Mouse (Mus musculus) heart, postnatal 10 days (tissue): ENCODE measurements around the gene Kctd11. TPM values are rescaled to one million over a fixed set of nuclear protein-coding genes. Genes with fewer than 3 reads are reported as not detected.

Experiments
- DNase-seq, 2 experiments: peaks; one replicate each; pipeline ENCODE4 v3.0.0; 2021
- intact Hi-C: fragments of 180-260 bp; cut with DNase I; formaldehyde crosslinking; loops from one replicate; pipeline ENCODE4 v1.15.1; 2025
- total RNA-seq, 2 experiments: library from RNA; stranded (reverse); gene quantifications; 2 replicates each; pipeline ENCODE4 v1.2.3; 2021

The Kctd11 gene
- total RNA-seq, 2 experiments from 2014 or later, result 3.0 to 3.5 TPM

DNA sequence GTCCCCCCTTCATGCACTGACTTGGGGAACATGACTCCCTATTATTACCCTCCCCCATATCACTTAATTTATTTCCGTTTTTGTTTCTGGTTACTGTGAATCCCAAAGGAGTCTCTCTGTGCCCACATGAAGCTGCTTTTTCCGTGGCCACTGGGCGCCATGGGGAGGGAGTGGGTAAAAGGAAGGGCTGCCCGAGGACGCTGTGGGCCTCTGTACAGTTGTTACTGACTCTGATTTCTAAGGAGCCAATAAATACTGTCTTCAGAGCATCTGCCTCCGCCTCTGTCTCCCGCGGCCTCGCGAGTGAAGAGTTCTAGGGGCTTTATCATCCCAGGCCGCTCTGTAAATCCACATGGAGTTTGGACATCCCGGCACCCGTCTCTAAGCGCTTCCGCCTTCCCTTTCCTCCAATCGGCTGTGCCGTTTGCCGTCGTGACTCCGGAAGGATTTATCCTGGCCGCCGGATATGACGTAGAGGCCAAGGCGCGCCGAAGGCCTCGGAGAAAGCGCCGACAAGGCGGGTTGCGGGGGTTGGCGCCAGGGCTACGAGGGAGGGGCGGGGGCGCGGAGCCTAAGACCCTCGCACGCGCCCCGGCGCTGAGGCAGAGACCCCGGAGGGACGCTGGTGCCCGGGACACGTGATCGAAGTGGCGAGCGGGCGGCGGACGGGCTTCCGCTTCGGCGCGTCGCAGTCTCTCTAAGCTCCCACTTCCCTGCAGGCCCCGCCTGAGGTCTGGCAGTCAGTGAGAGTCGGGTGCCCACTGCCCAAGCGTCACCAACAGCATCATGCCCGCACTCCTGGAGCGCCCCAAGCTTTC lies 32.6 kb upstream of the Kctd11 start, which contains the start of gene Gps2:
Gps2 (plus strand) TSS at position 335 of the 818 bp plus-strand sequence.
- intact Hi-C loops, result no loop called here

DNA sequence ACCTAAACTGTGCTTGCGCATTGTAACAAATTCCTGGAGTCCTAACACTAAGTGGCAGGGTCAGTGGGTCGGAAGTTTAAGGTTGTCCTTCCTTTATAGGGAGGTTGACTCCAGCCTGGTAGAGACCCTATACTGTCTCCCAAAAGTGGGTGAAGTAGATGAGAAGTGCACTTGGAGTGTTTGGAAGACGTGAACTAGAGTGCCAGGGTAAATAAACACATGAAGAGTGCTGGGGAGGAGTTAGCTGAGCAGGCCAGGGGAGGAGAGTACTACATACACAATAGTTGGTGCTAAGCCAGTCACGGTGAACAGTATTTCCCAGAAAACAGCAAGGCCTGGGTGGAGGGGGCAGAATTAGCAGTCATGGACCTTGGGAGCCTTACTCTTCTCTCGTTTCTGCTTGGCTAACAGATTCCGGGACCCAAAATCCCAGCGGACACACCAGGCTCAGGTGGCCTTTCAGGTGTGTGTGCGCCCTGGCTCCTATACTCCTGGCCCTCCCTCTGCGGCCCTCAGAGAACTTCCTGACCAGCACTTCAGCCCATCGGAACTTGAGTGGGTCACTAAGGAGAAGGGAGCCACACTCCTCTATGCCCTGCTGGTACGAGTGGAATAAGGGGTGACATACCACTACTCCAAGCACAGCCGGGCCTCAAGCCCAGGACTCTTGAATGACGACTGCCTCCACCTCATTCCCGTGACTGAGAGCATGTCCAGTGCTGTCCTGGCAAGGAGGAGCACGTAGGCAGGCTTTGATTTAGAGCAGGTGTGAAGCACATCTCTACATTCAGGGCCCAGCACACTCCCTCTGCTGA lies 31.7 kb upstream of the Kctd11 start:
- DNase-seq, result no peak
- intact Hi-C loops, result no loop called here

More for the DNA sequence above, 32.6 kb upstream of the Kctd11 start, which contains the start of gene Gps2:
- DNase-seq, result peak; percentile 95 to 96

DNA sequence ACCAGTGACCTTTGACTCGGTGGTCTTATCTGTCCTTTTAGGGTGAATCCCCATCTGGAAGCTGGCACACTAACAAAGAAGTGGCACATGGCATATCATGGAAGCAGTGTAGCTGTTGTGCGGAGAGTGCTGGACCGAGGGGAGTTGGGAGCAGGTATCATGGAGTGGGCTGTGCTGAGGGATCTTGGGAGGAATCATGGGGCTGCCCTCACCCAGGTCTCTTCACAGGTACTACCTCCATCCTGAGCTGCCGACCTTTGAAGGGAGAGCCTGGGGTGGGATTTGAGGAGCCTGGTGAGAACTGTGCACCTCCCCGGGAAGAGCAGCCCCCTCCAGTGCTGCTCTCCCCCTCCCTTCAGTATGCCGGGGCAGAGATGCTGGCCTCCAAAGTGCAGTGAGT lies 30.5 kb upstream of the Kctd11 start:
- intact Hi-C loops, result no loop called here
- DNase-seq, result no peak

DNA sequence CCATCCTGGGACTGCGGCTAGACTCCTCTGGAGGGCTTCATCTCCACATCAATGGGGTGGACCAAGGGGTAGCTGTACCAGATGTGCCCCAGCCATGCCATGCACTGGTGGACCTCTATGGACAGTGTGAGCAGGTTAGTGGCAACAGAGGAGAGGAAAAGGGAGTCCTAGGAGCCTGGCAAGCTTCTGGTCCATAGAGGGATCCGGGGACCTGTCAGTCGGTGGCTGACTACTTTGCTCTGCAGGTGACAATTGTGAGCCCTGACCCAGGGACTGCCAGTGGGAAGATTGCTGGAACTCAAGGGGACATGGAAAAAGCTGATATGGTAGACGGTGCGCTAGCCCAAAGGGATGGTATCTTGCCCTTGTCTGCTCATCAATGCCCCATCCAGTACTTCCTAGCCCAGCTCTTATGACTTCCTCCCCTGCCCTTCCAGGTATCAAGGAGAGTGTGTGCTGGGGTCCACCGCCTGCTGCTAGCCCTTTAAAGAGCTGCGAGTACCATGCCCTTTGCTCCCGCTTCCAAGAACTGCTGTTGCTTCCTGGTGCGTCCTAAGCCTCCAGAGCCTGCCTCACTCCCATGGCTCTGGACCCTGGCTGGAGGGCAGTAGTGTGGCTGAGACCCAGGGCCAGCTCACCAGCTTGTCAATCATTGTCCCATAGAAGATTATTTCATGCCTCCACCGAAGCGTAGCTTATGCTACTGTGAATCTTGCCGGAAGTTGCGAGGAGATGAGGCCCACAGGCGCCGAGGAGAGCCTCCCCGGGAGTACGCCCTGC lies 29.8 kb upstream of the Kctd11 start:
- DNase-seq, result no peak

DNA sequence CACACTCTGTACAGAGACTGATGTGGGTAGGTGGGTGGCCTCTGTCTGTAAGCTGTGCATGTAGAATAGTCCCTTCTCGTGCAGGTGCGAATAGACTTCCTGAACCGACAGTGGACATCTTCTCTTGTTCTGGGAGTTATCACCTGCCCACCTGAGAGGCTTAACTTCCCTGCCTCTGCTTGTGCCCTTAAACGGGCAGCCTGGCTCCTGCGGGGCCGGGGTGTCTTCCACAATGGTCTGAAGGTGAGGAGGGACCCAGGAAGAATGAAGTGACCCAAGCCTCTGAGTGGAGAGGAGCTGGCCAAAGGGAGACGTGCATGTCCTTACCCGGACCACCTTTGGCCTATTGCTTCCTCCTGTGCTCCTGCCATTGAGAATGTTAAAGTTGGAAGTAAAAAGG lies 29.0 kb upstream of the Kctd11 start:
- intact Hi-C loops, result no loop called here
- no peak for DNase-seq

More for the DNA sequence above, 29.8 kb upstream of the Kctd11 start:
- intact Hi-C loops, result no loop called here

DNA sequence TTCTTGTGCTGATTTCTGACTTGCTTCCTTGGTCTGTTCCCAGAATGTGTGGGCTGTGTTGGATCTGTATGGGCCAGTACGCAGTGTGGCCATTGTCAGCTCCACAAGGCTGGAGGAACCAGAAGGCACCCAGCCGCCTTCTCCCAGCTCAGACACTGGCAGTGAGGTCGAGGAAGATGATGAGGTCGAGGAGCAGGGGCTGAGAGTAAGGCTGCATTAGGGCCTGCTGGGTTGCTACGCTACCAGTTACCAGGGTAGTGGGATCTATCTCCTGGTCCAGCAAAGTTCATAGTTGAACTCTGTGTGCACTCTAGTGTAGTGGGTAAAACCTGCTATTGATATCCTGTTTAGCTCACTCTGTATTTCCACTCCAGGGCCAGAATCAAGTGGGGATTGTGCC lies 28.0 kb upstream of the Kctd11 start:
- DNase-seq, result no peak
- intact Hi-C loops, result no loop called here

DNA sequence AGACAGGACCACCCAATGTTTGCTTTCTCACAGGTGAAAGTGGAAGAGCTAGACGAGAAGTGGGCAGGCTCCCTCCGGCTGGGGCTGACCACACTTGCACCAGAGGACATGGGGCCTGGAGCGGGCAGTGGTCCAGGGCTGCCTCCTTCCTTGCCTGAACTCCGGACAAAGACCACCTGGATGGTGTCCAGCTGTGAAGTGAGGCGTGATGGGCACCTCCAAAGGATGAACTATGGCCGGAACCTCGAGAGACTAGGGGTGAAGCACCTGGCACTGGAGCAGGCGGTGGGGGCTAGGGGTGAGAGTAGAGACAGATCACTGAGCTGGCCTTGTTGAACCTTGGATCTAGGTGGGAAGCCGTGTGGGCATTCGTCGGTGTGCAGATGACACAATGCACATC lies 27.4 kb upstream of the Kctd11 start:
- DNase-seq, result no peak
- intact Hi-C loops, result no loop called here

DNA sequence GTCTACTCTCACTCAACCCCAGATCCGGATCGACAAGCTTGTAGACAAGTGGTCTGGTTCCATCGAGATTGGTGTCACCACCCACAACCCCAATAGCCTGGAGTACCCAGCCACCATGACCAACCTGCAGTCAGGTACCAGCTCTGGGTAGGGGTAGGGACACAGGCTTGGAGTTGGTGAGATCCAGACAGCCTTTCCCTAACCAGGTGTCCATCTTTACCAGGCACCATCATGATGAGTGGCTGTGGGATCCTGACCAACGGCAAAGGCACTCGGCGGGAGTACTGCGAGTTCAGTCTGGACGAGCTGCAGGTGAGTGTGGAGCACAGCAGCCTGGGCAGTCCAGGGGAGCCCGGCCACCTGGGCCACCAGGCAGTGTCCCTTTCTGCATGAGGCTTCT lies 23.1 kb upstream of the Kctd11 start:
- intact Hi-C loops, result no loop called here

DNA sequence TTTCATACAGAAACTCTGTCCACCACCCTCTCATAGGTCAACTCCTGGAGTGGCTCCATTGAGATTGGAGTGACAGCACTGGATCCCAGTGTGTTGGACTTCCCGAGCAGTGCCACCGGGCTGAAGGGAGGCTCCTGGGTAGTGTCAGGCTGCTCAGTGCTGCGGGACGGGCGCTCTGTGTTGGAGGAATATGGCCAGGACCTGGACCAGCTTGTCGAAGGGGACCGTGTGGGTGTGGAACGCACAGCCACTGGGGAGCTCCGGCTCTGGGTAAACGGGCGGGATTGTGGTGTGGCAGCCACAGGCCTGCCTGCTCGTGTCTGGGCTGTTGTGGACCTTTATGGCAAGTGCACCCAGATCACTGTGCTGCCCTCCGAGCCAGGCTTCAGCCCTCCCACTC lies 21.8 kb upstream of the Kctd11 start:
- intact Hi-C loops, result loop anchor here (2.0 kb wide), 1 partner anchor 14 kb away; no protein-coding TSS in a partner anchor
- no peak for DNase-seq

More for the DNA sequence above, 23.1 kb upstream of the Kctd11 start:
- DNase-seq, result no peak

DNA sequence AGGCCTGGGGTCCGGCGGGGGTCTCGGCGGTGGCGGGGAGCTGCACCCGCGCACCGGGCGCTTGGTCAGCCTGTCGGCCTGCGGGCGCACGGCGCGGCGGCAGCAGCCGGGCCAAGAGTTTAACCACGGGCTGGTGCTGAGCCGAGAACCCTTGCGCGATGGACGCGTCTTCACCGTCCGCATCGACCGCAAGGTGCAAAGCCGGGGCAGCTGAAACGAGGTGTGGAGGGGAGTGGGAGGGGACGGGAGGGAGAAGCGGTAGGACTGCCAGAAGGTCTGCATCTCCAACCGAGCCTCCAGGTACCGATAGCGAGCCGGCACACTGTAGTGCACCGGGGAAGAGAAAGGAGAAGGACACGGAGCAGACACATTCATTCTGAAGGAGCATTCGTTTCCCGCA lies 20.8 kb upstream of the Kctd11 start:
- intact Hi-C loops, result loop anchor here (2.0 kb wide), 2 partner anchors 15 to 17 kb away; no protein-coding TSS in a partner anchor
- peak in 1 of 2 experiments; percentile 40 for DNase-seq

DNA sequence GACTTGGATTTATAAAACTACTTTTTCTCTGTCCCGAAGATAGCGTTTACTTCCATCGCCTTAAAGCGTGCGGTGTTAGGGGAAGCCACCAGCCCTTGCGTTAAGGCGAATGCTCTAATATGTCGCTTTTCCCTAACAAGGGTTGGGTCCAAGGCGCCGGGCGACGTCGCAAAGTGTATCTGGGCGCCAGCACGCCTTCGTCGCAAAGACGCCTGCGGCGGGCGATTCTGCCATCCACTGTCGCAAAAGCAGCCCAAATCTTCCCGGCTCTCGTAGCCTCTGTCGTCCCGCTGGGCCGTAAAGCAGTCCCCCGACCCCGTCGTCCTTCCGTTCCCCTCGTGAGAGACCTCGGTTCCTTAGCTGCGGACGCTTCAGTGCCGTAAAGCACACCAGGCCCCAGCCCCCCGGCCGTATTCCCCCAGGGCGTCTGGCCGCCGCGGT lies 20.2 kb upstream of the Kctd11 start:
- DNase-seq, result peak; percentile 96 to 97
- intact Hi-C loops, result loop anchor here (2.0 kb wide), 1 partner anchor 17 kb away; no protein-coding TSS in a partner anchor

DNA sequence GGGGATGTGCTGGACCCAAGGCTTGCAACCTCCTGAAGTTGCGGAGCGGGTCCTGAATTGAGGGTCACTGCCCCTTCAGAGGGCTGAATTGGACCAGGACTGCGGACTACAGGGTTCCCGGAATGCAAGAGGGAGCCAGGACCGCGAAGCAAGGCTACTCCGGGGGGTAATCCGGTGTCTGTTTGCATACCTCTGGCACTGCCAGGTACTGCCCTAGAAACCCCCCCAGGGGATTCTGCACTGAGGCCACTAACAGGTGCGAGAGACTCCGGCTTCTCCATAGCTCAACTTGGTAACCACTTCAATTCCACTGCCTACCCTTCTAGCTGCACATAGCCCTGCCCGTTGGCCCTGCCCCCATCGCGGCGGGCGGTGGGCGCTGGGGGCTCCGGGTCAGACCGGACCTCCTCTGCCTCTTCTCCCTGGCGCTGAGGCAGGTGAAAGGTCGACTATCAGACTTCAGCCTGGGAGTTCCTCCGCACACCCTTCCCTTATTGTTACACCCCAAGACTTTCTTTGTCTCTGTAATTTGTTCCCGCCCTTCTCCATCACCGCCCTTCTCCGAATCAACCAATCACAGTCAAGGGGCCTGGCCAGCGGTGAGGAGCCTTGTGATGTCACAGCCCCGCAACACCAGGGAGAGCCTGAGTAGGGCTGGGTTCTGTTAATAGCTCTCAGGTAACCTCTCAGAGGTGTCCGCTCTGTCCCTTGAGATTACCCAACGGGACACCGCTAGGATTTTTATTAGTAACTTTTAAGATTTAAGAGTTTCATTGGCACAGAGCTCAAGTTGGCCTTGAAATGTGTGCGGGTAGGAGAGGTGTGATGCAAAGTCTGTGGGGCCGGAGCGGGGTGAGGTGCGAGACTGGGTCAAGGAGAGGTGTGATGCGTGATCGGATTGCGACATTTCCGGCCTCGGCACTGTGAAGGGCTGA lies 19.5 kb upstream of the Kctd11 start, which contains the start of the genes 2810408A11Rik and Neurl4:
2810408A11Rik (minus strand) TSS at position 517 of the 935 bp plus-strand sequence.
Neurl4 (plus strand) TSS at position 602 of the 935 bp plus-strand sequence.
- intact Hi-C loops, result loop anchor here (2.0 kb wide), 1 partner anchor 16 kb away; no protein-coding TSS in a partner anchor
- peak; percentile 93 to 95 for DNase-seq

DNA sequence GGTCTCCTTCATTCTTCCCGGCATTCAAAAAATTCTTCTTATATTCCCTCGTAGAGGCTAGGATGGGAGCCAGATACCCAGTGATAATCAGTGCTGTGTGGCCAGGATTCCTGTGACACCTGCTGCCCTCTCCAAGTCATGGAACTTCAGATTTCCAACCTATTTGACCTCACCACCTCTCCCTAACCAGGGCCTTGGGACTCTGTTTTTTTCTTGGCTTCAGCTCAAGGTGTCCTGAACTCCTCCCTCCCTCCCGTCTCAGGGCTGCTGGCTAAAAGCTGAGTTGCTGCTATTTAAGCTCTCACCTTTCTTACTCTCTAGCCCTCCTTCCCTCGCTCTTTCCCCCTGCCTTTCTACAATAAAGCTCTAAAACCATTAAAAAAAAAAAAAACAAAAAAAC lies 18.7 kb upstream of the Kctd11 start:
- intact Hi-C loops, result loop anchor here (2.0 kb wide), 1 partner anchor 15 kb away; no protein-coding TSS in a partner anchor
- no peak for DNase-seq

DNA sequence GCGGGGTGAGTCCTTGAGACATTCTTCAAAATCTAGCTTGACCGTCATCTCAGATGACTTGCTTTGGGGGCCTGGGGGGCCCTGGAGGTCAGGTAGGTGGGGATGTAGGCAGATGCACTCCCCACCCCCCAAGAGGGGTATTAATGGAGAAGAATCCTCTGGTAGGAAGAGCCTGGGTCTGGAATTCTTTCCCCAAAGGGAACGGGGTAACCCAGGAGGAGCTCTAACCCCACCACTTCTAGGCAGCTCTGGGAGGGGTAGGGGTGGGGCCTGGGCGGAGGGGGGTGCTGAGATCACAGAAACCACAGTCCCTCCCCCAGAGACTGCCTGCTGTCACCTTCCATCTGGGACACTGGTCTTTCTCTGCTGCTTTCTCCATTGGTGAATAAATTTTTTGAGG lies 14.1 kb upstream of the Kctd11 start, which contains the start of gene Acap1:
Acap1 (minus strand) TSS at position 249 of the 400 bp plus-strand sequence.
- no peak for DNase-seq
- intact Hi-C loops, result no loop called here

DNA sequence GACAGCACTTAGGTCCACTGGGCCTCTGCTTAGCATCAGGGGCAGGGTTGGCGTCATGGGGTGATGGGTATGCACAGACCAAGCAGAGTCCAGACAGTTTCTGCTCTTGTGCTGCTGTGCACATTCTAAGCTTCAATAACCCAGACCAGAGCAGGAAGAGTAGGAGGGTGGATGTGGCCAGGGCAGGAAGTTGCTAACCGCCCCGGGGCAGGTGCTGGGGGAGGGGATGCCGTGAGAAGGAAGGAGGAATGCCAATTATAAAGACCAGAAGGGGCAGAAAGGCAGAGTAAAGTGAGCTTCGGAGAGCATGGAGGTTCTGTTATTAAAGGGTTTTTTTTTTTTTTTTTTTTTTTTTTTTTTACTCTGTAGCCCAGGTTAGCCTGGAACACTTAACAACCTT lies 13.5 kb upstream of the Kctd11 start:
- intact Hi-C loops, result no loop called here

DNA sequence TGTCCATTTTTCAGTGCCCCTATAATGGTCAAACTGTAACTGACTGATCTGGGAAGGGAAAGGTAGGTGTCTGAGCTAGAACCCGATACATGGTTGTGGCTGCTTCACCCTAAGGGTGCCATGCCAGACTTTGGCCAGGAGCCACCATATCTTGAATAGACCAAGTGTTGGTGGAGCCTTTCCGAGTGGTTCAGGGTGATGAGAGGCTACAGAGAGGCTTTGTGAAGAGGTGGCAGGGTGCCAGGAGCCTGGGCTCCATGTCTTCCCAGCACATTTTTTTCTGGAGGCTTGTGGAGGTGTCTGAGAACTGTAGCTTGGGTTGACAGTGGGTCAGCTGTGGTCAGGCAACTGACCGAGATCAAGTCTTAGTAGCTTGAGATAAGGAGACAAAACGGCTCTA lies 10.3 kb upstream of the Kctd11 start:
- peak in 1 of 2 experiments; percentile 54 for DNase-seq
- intact Hi-C loops, result no loop called here

More for the DNA sequence above, 13.5 kb upstream of the Kctd11 start:
- DNase-seq, result no peak

DNA sequence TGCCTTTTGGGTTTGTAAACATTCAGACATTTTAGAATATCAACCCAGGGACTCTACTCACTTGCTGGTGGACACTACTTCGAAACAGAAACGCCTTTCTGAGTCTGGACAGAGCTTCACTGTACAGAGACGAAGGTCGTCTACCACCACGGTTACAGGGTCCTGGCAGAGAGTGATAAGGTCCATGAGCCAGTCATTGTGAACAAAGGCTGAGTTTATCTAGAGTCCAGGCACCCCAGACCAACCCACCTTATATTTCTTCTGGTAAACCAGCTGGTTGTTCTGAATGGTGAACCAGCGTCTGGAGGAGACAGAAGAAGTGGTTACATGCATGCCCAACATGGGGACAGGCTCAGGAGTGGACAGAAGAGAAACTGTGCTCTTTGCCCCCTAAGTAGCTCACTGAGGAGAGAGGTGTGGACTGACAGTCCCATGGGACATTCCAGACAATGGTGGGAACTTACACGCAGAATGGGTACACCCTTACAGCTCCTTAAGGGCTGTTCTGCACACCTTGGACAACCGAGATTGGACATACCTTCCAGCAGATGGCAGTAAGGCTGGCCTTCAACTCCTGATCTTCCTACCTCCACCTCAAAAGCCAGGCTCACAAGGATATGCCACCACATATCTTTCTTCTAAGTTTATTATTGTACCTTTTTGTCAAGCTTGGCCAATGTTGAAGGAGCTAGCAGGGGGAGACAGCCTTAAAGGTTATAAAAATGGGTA lies 5.9 kb upstream of the Kctd11 start:
- DNase-seq, result no peak
- intact Hi-C loops, result no loop called here

DNA sequence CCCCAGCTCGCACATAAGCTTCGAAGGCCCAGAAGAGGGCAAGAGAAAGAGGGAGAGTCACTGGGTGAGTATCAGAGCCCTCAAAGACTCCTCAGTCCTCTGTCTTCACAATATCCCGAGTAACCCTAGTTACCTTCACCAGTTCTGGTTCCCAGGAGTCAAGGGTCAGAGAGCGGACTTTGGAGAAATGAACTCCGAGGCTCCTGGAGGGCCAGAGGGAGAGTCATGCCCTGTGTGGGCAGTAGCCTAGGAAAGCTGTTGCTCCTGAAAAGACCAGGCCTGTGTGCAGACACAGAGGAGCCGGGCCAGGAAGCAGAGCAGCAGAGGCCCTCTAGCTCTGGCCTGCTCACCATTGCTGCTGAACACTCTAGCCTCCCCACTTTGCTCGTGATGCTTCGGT lies 3.5 kb upstream of the Kctd11 start:
- intact Hi-C loops, result loop anchor here (2.0 kb wide), 1 partner anchor 16 kb away; the partner anchor contains the start of genes 2810408A11Rik and Neurl4
- no peak for DNase-seq
